Mouse (Mus musculus) cortical plate, adult 2 months (tissue): ENCODE results near the gene Gm17657.

Source experiments
- CTCF ChIP-seq: fragments of 200-500 bp; IDR thresholded peaks from 2 replicates; pipeline ENCODE4 v1.5.1; 2011; ENCODE audit warnings: mild to moderate bottlenecking, control low read depth, low read length; ENCODE audit not compliant: insufficient read depth; ENCODE audit errors: extremely low read depth
- POLR2A ChIP-seq: fragments of 200-500 bp; IDR thresholded peaks from 2 replicates; pipeline ENCODE4 v1.6.1; 2011; ENCODE audit warnings: mild to moderate bottlenecking, low read length, control low read depth; ENCODE audit not compliant: insufficient read depth; ENCODE audit errors: extremely low read depth

GRCm38 (mm10) chr17:29480256-29480655 is 69.2 kb downstream of the Gm17657 start:
- no peak for TF ChIP-seq POLR2A
- TF ChIP-seq CTCF: no peak
